Mouse (Mus musculus): ENCODE measurements around the gene Mrpl21. TPM values are rescaled to one million over a fixed set of nuclear protein-coding genes. Genes with fewer than 3 reads are reported as not detected.

Mrpl21 gene
- polyA plus RNA-seq (2017; shearing (Covaris generic)) = 98.6 TPM

DNA sequence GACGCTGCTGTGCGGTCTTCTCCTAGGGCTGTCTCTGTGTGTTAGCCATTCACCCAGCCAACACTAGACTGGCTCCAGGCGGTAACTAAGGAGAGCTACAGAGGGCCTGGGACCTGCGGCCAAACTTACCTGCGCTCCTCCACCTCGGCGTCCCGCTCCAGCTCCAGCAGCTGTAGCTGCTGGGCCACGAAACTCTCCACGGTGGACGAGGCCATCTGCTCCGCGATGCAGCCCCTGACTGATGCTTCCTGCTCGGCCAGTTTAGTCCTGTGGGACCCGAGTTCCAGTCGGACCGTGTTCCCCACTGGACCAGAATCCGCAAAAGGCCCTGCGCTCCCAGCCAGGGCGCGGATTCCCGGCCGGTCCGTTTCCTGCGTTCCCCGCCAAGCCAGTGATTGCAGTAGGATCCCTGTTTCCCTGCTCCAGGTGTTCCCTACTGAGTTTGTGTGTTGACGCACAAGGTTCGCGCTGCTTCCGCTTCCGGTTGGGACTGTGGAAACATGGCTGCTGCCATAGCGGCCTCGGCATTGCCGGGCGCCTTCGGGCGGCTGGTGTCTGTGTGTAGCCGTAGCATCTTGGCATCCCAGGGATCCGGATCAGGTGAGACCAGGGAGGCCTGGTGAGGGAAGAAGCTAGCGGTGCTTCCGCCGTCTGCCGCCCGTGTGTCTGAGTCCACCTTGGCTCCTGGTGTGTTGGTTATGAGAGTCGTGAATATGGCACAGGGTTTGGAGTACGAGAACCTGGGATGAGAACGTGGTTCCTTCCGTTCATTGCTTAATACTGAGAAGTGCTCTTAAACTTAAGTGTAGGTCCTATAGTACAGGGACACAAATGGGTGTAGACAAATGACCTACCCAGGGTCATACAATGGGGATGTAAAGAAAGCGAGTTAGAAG is at the start of gene Mrpl21, which contains the start of gene Ighmbp2:
TSS of gene Mrpl21 (plus strand) at position 330 of the 896 bp plus-strand sequence.
TSS of gene Ighmbp2 (minus strand) at position 446 of the 896 bp plus-strand sequence.

DNA sequence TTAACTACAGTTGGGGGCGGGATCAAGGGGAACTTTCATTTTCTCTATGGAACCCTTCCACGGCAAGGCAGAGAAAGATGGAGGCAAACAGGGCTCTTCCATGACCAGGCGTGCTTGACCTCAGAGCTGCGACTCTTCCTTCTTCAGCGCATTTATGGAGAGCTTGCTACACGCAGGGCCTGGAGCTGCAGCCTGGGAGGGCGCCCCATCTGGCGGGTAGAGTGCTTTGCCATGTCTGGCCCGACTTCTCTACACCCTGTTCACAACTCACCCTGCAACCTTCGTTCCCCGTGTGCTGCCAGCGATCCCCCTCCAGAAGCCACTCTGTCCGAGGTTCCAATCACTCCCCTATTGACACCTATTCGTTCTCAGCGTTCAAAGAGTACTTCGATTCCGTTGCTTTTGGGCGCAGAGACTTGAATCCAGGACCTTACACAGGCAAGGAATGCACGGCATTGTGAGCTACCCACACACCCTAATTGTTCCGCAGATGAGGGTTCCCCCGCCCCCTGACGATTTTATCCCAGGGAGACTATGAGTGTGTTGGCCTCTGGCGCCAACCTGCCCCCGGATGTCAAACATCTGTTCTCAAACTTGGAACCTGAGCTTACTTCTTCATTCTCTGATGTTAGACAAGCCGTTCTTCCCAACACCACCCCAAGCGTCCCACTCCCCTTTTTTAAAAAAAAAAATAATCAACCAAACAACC is 39.7 kb downstream of the Mrpl21 start, which contains the start of gene Cpt1a:
TSS of gene Cpt1a (plus strand) at position 74 of the 709 bp plus-strand sequence.

Other genes with a start within 250 kb of the Mrpl21 start
- 20.9 TPM for gene Ighmbp2, start 116 bp downstream of the Mrpl21 start, polyA plus RNA-seq (2017; shearing (Covaris generic))
- 47.4 TPM for gene Cpt1a, start 39.4 kb downstream of the Mrpl21 start, polyA plus RNA-seq (2017; shearing (Covaris generic))
- not detected for gene Tesmin, start 106.0 kb downstream of the Mrpl21 start, polyA plus RNA-seq (2017; shearing (Covaris generic))
- 6.6 TPM for gene Gal, start 131.6 kb downstream of the Mrpl21 start, polyA plus RNA-seq (2017; shearing (Covaris generic))